Mouse (Mus musculus): Measurements from ENCODE around the gene Cacna1c.

Cacna1c gene

DNA sequence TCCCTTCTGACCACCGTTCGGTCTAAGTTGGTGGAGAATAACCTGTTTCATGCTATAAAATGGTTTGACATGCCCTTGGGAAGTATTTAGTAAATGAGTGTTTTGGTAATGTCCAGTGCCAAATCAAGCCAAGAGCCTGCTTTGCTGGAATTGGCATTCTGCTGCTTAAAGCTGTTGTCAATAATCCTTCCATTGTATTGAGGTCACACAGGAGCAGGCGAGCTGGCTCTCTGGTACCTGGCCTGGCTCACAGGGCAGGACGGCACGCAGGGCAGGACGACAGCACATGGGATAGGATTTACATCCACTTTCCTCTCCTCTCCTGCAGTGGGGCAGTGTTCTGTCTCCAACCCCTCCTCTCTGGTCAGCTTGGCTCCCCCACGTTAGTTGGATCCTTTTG is 156.4 kb downstream of the Cacna1c start:
- TF ChIP-seq GATA4 (IDR thresholded peaks at IDR 0.05; ENCODE audit: insufficient replicate concordance, low read length), result no peak

DNA sequence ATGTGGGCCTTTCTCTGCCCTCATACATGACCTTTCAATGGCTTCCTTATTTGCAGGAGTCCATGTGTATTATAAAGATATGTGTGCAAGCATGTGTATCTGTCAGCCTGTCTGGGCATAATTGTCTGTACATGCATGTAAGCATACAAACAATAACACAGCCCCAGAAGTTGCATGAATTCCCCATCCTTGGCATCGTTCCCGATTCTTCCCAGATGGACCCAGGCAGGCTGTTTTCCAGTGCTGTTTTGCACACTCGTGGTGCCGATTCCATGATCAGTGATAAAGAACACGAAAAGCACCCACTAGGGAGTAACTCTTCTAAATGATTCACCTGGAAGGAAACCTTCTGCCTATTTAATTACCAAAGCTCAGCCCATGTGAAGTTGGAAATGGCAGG is 156.9 kb downstream of the Cacna1c start:
- TF ChIP-seq GATA4 (IDR thresholded peaks at IDR 0.05; ENCODE audit: insufficient replicate concordance, low read length), result no peak

DNA sequence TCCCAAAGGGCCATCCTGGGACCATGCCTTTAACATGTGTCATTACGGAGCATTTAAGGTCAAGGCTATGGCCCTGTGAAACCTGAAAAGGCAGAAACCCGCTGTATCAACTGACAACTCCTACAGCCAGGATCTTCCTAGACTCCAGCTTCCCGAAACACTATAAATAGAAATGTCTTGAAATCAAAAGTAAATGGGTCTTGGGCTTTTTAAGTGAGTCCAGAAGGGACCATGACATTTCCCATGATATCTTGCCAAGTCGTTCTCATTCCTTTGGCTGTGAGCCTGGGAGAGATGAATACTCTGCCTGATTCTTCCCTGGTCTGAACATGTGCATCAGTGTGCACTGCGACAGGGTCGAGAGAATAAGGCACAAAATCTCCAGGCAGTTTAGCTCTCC is 158.4 kb downstream of the Cacna1c start:
- no peak for TF ChIP-seq GATA4 (IDR thresholded peaks at IDR 0.05; ENCODE audit: insufficient replicate concordance, low read length)

DNA sequence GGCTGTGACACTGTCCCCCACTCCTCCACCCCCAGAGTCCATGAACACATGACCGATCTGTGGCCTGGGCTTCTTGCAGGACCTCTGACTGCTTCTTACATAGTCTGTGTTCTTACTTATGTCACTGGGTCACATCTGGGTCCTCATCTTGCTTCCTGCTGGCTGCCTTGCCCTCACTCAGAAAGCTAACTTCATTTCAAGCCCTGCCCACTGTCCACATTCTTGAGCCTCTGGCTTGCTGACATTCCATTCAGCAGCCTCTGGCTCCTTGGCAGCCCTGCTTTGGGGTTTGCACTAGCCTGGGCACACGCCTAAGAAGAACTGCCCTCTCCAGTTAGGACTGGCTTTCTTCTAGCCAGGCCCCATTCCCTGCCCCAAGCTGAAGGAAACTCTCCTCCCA is 159.2 kb downstream of the Cacna1c start:
- no peak for TF ChIP-seq GATA4 (IDR thresholded peaks at IDR 0.05; ENCODE audit: insufficient replicate concordance, low read length)

DNA sequence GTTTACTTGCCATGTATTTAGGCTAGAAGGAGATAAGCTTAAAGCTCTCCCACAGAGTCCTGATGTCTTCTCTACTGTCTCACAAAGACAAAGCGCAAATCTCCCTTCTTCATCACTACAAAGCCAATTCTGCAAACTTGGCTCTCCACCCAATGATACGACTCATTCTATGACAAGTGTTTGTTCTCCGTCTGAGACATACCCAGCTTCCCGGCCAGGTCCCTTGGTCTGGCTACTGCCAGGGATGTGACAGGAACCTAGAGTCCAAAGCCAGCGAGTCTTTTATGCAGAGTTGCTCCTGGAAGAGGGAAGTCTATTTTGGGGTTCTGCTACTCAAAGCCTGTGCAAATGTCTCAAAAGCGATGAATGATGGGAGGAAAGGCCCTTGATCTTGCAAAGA is 160.9 kb downstream of the Cacna1c start:
- TF ChIP-seq GATA4 (IDR thresholded peaks at IDR 0.05; ENCODE audit: insufficient replicate concordance, low read length), result no peak

DNA sequence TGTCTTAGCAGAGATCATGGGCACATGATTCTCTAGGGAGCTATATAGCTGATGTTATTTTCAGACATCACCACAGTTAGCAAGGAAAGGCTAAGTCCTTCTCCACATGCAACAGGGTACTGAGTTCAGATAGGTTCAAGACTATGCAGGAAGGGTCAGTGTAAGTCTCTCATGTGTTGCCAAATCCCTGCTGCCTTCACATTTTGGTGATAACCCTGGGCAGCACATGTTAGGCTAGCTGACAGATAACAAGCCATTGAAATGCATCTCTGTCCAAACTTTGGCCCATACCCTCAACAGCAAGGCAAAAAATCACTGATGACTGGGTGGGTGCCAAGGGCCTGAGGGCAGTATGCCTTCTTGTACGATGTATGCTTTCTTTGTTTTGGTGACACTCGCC is 161.3 kb downstream of the Cacna1c start:
- TF ChIP-seq GATA4 (IDR thresholded peaks at IDR 0.05; ENCODE audit: insufficient replicate concordance, low read length), result no peak

DNA sequence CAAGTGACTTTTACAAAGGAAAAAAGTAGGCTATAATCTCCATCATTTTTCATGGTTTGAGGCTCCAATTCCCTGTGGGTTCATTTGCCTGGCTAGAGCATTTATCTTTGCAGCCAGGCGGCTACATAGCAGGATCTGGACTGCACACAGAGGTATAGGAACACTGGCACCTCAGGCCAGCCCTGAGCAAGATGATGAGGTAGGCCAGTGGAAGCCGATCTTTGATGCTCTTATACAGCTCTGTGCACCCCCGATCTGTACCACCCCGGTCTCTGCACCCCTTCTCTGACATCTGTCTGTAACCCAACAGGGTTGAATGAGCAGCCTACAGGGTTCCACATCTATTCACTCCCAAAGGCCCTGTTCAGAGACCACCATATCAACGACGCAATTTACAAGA is 168.3 kb downstream of the Cacna1c start:
- TF ChIP-seq GATA4 (IDR thresholded peaks at IDR 0.05; ENCODE audit: insufficient replicate concordance, low read length), result no peak

DNA sequence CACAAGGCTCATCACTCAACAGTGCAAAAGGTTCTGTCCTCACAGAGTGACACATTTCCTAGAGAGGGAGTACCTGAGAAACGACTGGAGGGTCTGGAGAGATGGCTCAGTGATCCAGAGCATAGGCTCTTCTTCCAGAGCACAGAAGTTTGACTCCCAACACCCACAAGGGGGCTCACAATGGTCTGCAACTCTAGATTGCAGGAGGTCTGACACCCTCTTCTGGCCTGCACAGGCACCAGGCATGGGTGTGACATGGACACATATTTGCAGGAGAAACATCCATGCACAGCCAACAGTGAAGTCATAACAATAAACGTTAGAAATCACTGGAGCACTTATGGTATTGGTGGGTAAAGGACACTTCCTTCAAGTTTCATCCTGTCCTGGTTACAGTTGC is 173.4 kb downstream of the Cacna1c start:
- no peak for TF ChIP-seq GATA4 (IDR thresholded peaks at IDR 0.05; ENCODE audit: insufficient replicate concordance, low read length)

DNA sequence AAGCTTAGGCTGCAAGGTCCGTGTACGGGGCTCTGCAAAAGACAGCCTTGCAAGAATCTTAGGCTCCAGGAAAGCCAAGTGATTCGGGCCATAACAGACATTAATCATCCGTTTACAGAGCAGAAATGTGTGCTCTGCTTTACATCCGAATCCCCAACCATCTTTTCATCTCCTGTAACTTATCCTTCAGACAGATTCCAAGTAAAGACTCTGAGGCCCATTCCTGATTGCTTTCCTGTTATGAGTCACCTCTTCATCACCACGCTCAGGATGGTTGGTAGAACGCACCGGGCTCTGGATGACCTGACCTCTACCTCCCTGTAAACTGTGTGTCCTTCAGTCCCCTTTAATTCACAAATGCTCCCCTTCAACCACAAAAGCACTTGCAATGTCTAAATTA is 175.0 kb downstream of the Cacna1c start:
- no peak for TF ChIP-seq GATA4 (IDR thresholded peaks at IDR 0.05; ENCODE audit: insufficient replicate concordance, low read length)

DNA sequence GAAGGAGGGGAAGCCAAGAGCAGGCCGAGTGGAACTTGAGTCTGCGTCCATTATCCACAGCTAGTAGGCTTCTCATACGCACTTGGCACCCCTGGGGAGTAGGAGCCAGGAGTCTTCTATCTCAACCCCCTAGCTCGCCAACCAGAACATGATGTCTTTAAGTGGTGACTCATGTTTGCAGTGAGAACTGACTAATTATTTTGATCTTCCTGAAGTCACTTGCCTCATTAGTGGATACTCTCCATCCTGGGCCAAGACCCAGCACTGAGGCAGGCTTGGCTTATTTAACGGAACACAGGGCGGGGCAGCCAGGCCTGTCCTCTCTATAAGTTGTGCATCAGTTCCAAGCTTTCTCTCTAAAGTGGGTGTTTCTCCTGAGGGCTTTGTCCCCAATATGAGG is 177.3 kb downstream of the Cacna1c start:
- TF ChIP-seq GATA4 (IDR thresholded peaks at IDR 0.05; ENCODE audit: insufficient replicate concordance, low read length), result no peak

DNA sequence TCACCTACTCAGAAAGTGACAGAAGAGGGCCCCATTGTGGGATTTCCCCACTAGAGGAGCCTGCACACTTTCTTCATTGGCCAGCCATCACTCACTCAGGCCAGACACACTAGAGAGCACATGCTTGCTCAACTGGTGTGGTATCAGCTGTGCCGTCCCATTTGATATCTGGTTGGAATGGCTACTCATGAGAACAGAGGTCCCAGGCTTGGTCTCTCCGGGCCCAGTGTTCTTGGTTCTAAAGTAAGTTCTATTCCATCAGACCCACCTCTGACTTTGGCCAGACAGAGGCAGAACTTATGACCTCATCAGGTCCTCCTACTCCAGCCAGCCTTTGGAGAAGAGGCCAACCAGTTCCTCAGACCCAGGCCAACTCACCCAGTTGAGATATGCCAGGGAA is 178.0 kb downstream of the Cacna1c start:
- TF ChIP-seq GATA4 (IDR thresholded peaks at IDR 0.05; ENCODE audit: insufficient replicate concordance, low read length), result no peak

DNA sequence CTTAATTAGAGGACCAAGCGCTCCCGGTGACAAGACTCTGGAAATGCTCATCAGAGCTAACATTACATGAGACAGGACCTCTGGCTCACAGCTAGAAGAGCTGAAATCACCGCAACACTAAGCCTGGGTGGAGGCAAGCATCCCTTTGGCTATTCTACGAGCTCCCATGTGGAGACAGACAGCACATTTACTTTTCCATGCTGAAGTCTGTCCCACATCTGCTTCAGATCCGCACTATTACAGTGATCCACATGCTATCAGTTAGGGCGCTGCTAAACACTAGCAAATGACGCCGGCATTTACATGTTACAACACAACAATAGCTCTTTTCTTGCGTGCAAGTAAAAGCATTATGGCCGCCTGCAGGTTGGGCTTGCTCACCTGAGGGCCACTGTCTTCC is 178.7 kb downstream of the Cacna1c start:
- TF ChIP-seq GATA4 (IDR thresholded peaks at IDR 0.05; ENCODE audit: insufficient replicate concordance, low read length), result no peak

DNA sequence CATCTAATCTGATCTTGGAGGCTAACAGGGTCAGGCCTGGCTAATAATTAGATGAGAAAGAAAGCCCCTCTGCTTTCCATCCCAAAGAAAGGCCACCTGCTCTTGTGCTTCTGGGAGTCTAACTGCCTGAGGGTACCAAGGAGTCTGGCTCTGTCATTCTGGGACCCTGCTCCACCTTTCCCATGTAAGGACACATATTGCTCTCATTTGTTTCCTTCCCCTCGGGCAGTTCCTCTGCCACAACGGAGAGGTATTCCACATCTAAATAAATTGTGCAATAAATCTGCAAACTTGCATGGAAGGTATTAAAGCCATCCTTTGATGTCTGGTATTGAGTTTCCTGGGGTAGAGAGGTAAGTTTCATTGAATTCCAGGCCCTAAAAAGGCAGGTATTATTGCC is 180.9 kb downstream of the Cacna1c start:
- TF ChIP-seq GATA4 (IDR thresholded peaks at IDR 0.05; ENCODE audit: insufficient replicate concordance, low read length), result no peak

DNA sequence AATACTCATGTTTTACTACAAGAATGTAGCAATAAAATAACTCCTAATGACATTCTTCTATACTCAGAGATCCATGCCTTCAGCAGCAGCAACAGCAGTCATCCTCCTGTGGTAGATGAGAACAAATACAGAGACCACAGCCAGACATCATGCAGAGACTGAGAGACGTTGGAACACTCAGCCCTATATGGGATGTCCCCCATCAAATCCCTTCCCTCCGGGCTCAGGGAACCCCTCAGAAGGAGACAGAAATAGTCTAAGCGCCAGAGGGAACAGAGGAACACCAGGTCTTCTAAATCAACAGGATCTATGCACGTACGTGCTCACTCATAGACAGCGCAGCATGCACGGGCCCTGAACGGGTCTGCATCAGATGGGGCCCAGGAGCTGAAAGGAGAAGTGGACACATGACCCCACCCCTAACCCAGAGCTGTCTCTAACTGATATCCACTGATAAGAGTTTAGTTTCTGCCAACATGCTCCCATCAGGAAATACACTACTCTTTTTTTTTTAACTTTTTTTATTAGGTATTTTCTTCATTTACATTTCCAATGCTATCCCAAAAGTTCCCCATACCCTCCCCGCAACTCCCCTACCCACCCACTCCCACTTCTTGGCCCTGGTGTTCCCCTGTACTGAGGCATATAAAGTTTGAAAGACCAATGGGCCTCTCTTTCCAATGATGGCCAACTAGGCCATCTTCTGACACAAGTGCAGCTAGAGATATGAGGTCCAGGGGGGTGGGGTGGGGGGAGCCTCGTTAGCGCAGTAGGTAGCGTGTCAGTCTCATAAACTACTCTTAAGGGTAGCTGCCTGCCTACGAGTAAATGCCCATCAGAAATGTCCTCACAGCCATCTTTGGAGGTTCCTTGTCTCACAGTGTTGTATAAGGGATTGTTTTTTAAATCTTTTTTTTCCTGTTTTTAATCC is 182.8 kb downstream of the Cacna1c start:
- no peak for TF ChIP-seq GATA4 (IDR thresholded peaks at IDR 0.05; ENCODE audit: insufficient replicate concordance, low read length)

DNA sequence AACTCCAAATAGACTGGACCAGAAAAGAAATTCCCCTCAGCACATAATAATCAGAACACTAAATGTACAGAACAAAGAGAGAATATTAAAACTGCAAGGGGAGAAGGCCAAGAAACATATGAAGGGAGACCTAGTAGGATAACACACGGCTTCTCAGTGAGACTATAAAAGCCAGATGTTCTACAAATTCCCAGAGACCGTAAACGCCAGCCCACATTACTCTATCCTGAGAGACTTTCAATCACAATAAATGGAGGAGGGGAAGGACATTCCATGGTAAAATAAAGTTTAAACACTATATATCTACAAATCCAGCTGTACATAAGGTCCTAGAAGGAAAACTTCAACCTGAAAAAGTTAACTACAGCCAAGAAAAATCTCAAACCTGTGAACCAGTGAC is 185.3 kb downstream of the Cacna1c start:
- TF ChIP-seq GATA4 (IDR thresholded peaks at IDR 0.05; ENCODE audit: insufficient replicate concordance, low read length), result no peak

DNA sequence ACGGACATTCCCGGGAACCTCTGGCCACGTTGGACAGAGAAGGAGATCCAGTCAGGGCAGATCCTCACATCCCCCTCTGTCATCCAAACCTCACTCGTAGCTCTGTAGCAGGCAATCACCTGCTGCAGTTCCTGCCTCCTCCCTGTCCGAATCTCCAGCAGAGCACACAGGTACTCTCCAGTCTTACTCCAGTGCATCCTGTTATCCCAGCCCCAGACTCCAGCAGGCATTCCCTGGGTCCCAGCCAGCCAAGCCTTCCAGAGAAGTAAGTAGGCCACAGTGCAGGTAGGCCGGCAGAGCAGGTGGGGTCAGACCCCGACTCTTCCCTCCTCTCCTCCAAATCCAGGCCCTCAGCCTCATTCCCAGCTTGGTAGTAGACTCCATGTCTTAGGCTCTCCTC is 186.7 kb downstream of the Cacna1c start:
- TF ChIP-seq GATA4 (IDR thresholded peaks at IDR 0.05; ENCODE audit: insufficient replicate concordance, low read length), result no peak

DNA sequence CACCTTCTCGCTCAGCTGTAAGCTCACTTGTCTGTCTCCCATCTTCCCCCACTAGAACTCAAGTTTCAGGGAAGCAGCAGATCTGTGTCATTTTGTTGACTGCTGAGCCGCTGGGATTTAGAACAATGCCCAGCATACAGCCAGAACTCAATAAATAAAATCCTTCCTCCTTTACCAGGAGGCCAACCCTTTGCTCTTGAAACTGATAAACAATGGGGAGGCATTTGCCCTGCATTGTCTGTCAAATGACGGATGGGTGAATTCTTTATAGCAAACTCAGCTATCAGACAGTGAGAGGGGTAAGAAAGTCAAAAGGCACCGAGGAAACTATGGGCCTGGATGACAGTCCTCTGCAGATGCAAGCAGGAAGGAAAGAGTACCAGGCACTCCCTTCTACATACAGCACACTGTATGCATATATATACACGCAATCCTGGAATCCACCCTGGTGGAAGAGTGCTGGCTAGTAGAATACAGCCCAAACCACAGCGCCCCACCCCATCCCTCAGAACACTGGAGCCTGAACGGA is 187.5 kb downstream of the Cacna1c start:
- no peak for TF ChIP-seq GATA4 (IDR thresholded peaks at IDR 0.05; ENCODE audit: insufficient replicate concordance, low read length)
